Mouse (Mus musculus): ENCODE measurements around the gene 1600014C10Rik. TPM values are rescaled to one million over a fixed set of nuclear protein-coding genes. Genes with fewer than 3 reads are reported as not detected.

Gene 1600014C10Rik
- total RNA-seq (2017): 12.0 and 15.2 TPM in 2 replicates

DNA sequence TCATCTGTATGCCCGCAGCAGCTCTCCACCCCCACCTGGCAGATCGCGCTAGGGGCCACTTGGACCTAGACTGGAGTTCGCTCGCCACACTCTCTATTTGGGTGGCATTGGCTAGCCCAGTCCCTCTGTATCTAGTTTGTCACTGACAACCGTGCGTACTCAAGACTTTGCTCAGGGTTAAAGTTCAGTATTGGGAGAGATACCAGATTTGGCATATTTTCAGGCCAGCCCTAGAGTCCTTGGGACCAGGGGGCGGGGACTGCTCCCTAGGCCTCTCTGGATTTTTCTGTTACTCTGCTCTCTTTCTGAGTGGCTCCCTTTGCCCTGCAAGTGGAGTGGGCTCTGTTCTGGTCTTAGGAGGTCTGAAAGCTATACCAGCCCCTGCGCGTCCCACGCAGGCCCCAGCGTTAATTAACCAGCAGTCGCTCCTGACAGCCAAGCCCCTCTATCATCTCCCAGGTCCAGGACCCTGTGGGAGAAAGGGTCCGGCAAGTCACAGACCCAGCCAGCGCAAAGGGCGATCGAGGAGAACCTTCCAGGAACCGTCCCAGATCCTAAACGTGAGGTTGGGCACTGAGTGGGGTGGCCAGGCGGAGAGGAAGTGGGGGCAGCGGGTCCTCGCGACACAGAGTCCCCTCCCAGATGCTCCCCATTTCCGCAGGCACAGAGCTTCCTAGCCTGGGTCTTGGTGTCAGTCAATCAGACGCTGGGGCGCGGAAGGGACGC is at the start of gene 1600014C10Rik:
Gene 1600014C10Rik (plus strand): TSS at position 256 of the 726 bp plus-strand sequence.
- peak; percentile 43 for ATAC-seq (replicated peaks; ENCODE audit: low read depth, poor library complexity, severe bottlenecking)

- peak; percentile 51 for ATAC-seq (replicated peaks; ENCODE audit: low read depth, poor library complexity, severe bottlenecking)
Measured at GRCm38 (mm10) chr7:38134471-38134870, 48.5 kb upstream of the 1600014C10Rik start.

DNA sequence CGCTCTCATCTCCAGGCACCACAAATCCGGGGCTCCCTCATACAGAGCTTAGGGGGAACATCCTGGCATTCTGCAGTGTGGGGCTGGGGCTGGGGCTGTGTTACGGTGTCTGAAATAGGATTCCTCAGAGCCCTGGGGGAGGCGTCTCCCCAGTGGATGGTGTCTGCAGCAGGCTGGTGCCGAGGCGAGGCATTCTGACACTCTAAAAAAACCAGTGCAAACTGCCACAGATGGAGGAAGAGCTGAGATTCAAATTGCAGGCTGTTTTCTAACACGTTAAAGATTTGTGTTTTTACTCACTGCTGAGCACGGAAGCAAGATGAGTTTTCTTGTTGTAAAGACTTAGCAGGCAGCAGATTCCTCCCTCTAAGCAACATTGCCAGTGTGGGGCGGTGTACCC is 42.7 kb upstream of the 1600014C10Rik start:
- no peak for ATAC-seq (replicated peaks; ENCODE audit: low read depth, poor library complexity, severe bottlenecking)

DNA sequence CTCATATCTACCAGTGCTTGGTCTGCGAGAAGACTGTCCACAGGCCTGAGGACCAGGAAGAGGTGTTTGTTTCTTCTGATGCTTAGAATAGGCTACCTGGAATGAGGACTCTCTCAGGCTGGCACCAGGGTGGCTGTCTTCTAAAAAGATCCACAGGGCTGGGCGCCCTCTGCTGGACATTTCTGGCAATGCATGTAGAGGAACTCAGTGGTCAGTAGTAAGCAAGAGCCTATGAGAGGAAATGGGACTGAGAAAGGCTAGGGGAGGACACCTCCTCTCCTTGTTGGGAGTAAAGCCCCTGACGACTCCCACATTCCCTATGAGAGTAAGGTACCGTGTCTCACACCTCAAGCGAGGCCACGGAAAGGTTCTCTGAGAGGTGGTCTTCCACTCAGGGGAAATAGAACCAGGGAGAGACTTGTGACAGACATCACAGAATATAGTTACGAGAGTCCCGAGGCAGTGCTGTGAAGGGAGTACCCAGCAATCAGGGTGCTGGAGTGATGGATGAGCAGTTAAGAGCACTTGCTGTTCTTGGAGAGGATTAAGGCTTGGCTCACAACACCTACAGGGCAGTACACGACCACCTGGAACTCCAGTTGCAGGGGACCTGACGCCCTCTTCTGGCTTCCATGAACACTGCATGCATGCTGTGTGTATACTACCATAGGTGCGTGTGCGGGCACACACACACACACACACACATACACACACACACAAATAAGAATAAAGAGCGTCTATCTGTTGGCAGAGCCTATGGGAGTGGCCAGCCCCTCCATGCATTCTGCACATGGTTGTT is 41.1 kb upstream of the 1600014C10Rik start:
- peak; percentile 96 for ATAC-seq (replicated peaks; ENCODE audit: low read depth, poor library complexity, severe bottlenecking)

DNA sequence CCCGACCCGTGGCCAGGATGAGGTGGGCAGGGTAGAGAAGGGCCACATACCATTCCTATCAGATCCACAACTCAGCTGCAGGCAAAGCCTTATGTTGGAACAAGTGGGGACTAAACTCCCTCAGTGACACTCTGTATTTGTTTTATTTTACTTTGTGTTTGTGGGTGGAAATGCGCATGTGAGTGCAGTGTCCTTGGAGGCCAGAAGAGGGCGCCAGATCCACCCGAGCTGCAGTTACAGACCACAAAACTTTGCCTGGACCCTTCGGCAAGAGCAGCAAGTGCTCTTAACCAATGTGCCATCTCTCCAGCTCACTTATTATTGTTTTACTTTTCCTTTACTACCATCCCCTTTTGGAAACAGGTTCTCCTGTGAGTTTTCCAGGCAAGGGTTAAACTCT is 35.5 kb upstream of the 1600014C10Rik start:
- no peak for ATAC-seq (replicated peaks; ENCODE audit: low read depth, poor library complexity, severe bottlenecking)

GRCm38 (mm10) chr7:38151706-38152312 is 31.2 kb upstream of the 1600014C10Rik start:
- no peak for ATAC-seq (replicated peaks; ENCODE audit: low read depth, poor library complexity, severe bottlenecking)

DNA sequence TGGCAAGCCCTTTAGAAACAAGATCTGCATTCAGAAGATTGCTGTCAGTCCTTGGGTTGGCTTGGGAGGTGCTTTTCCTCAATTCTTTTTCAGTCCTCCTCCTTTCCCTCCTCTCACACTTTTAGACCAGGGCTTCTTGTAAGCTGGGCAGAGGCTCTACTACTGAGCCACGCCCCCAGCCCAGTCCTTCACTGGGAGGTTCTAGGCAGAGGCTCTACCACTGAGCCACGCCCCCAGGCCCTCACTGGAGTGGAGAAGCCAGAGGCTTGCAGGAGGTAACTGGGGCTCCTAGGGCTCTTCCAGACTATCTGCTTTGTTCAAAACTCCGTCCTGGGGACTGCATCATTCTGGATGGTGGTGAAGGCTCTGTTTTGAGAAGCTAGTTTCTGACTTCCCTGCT is 30.4 kb upstream of the 1600014C10Rik start:
- ATAC-seq (replicated peaks; ENCODE audit: low read depth, poor library complexity, severe bottlenecking): no peak

- peak; percentile 86 for ATAC-seq (replicated peaks; ENCODE audit: low read depth, poor library complexity, severe bottlenecking)
Measured at GRCm38 (mm10) chr7:38155829-38156228, 27.2 kb upstream of the 1600014C10Rik start.

DNA sequence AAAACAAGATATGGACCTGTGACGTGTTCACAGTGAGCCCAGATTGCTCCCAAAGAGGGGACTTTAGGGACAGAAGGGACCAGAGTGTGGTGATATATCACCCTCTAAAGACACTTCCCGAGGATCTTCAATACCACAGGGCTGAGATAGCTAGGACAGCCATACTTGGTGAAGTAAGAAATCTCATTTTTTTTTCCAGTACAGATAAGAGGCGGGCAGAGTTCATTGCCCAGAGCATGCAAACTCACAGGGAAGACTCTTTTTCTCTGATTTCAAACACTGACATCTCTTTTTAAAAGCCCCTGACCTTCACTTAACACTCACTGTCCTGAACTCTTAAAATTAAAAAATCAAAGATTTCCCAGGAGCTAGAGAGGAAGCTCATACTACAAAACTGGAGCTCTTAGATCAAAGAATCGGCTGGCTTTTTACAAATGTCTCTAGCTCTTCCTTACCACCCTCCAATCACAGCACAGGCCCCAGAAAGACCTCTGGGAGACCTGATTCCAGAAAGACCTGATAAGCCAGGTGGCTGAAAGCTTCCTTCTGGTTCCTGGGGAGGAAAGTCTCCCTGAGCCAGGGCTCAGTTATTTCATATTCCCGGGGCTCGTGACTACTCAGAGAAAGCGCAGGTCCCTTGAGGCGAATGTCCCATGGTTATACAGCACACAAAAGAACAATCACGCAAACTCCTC is 24.1 kb upstream of the 1600014C10Rik start:
- no peak for ATAC-seq (replicated peaks; ENCODE audit: low read depth, poor library complexity, severe bottlenecking)

GRCm38 (mm10) chr7:38161438-38161837 is 21.6 kb upstream of the 1600014C10Rik start:
- no peak for ATAC-seq (replicated peaks; ENCODE audit: low read depth, poor library complexity, severe bottlenecking)

DNA sequence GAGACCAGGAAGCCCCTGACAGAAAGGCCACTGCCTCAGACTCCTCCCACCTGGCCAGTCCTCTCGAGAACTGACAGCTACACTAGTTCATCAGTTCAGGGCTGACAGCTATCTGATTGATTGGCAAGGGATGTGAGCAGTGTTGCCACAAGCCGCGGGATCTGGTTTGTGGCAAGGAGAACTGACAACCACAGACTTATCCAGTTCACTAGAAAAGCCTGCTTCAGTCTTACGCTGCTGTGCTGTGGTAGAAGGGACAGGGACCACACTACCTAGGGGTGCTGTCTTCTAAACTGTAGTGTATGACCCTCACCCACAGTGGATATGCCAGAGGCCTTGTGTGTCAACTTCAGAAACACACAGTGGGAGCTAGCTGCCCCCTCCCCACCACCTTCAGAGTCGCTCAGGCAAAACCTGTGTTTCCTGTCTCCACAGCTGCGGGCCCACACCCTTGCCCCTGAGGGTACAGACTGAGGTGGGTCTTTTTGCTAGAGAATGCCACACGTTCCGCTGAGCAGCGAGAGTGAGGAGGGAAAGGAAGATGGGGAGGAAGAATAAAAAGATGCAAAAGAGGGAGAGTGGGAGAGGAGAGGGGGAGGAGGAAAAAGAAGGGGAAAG is 19.5 kb upstream of the 1600014C10Rik start:
- peak; percentile 53 for ATAC-seq (replicated peaks; ENCODE audit: low read depth, poor library complexity, severe bottlenecking)

DNA sequence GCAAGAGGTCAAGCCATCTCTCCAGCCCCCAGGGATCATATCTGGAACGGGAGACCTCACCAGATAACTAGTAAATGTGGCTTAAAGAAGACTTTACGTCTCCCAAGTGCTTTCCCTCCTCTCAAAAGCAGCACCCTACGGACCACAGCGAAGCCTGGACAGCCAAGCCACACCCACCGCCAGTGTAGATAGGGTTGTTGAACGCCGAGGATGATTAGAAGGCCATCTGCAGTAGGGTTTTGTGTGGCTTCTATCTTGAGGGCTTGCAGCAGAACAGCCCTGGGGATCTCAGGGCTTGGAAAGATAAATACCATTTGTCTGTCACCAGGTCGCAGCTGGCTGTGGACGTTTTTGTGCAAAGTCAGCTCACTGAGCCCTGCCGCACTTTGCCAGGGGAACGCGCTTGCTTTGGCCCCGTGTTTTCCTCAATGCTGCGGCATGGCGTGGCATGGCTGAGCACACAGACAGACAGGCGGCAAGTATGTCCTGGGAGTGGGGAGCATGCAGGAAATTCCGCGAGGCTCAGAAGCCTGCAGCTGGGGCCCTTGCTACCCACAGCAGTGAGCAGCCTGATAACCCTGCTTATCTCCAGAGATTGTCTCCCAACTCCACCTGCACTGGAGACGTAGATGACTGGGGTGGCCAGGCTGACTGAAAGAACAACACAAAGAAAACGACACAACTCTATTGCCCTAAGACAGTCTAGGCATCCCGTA is 15.9 kb upstream of the 1600014C10Rik start:
- ATAC-seq (replicated peaks; ENCODE audit: low read depth, poor library complexity, severe bottlenecking): no peak

- ATAC-seq (replicated peaks; ENCODE audit: low read depth, poor library complexity, severe bottlenecking): peak; percentile 74
Measured at GRCm38 (mm10) chr7:38167724-38168141, 15.3 kb upstream of the 1600014C10Rik start.

- ATAC-seq (replicated peaks; ENCODE audit: low read depth, poor library complexity, severe bottlenecking): no peak
Measured at GRCm38 (mm10) chr7:38173871-38174270, 9.1 kb upstream of the 1600014C10Rik start.

DNA sequence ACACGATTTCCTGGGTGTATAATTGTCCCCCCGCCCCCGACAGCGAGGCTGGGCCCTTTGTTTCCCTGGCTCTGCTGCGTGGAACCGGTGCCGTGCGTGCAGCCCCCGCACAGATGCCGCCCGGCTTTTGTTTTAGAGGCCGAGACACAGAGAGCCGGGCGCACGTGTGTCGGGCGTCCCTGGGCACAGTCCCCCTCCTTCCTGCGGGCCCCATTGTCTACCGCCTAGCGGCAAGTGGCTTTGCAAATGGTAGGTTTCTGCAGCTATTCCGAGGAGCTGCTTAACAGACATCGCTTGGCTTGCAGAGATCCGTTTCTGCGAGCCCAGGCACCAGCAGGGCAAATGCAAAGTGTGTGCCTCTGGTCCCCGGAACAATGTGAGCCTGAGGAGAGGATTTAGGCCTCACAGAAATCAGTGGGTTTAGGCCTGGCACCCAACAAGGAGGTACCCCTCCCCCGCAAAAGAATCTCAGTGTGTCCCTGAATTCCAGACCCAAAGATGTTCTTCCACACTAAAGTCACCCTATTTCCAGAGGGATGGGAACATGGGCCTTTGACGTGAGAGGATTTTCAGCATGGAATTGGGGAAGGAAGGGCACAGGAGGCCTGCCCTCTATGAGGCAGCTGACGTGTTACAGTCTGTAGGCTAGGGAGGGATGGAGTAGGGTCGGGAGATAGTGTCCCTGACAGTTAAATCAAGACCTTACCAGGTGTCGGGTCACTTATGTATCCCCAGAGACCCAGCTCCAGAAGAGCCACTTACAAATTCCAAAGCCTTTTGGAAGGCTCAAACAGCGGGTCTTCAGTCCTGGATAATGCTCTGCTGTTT is 8.5 kb upstream of the 1600014C10Rik start:
- ATAC-seq (replicated peaks; ENCODE audit: low read depth, poor library complexity, severe bottlenecking): peak; percentile 84

DNA sequence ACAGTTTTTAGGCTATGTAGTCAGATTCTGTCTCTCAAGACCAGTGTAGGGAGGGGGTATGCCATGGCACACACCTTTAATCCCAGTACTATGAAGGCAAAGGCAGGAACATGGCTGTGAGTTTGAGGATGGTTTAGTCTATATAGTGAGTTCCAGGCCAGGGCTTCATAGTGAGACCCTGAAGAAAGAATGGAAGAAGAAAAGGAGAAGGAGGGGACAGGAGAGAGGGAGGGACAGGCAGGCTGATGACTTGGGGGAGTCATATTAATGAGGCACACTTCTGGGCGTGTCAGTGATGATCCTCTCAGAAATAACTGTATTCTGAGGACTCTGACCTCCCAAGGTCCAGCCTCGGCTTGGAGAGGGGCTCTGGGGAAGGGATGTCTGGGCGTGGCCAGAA is 7.0 kb upstream of the 1600014C10Rik start:
- ATAC-seq (replicated peaks; ENCODE audit: low read depth, poor library complexity, severe bottlenecking): no peak

DNA sequence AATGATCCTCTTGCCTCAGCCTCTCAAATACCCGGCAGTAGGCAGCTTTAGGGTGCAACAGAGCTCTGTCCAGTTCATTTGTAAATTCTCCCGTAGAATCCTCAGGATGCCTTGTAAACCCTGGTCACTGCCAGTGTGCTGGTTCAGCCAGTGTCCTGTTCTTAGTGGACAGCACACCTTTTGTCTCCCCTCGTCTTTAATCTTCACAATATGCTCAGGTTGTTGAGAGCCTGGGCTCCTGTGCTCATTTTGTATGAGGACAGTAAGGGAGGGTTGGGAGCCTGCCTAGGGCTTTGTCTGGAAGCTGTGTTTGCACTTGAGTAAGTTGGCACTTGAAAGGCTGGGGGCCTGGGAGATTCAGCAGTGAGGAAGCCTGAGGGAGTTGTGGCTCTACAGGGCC is 3.1 kb upstream of the 1600014C10Rik start:
- no peak for ATAC-seq (replicated peaks; ENCODE audit: low read depth, poor library complexity, severe bottlenecking)

DNA sequence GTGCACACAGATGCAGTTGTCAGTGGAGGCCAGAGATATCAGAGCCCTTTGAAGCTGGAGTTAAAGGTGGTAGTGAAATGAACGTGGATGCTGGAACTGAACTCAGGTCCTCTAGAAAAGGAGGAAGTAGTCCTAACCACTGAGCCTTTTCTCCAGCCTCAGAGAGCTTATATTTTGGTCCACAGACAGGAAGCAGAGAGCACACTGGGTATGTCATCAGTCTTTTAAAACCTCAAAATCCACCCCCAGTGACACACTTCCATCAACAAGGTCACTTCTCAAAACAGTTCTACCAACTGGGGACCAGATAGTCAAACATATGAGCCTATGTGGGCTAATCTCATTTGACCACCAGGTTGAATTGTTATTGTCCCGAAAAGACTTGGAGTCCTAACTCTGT is 1.7 kb upstream of the 1600014C10Rik start:
- ATAC-seq (replicated peaks; ENCODE audit: low read depth, poor library complexity, severe bottlenecking): no peak

DNA sequence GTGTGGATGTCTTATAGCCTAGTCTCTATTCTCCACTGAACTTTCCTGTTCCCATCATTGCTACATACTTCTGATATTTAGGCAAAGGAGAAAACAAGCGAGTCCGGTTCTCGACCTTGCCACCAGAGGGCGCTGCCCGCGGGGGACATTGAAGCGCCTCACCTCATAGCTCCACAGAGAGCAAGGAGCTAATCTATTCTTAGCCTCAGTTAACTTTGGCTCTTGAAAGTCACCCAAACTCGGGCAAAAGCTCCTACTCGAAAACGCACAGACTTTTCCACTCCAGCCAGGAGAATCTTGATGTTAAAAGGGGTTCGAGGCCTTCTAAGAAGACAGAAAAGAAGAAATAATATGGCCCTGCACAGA is 438 bp upstream of the 1600014C10Rik start:
- ATAC-seq (replicated peaks; ENCODE audit: low read depth, poor library complexity, severe bottlenecking): peak; percentile 57
